Mouse (Mus musculus): ENCODE data around the gene Lig3.
"Not testable (repeated sequence)": the region's sequence is repeated elsewhere in the genome, so short reads cannot be mapped to it uniquely, and the experiment has no call there.

Lig3 gene

DNA sequence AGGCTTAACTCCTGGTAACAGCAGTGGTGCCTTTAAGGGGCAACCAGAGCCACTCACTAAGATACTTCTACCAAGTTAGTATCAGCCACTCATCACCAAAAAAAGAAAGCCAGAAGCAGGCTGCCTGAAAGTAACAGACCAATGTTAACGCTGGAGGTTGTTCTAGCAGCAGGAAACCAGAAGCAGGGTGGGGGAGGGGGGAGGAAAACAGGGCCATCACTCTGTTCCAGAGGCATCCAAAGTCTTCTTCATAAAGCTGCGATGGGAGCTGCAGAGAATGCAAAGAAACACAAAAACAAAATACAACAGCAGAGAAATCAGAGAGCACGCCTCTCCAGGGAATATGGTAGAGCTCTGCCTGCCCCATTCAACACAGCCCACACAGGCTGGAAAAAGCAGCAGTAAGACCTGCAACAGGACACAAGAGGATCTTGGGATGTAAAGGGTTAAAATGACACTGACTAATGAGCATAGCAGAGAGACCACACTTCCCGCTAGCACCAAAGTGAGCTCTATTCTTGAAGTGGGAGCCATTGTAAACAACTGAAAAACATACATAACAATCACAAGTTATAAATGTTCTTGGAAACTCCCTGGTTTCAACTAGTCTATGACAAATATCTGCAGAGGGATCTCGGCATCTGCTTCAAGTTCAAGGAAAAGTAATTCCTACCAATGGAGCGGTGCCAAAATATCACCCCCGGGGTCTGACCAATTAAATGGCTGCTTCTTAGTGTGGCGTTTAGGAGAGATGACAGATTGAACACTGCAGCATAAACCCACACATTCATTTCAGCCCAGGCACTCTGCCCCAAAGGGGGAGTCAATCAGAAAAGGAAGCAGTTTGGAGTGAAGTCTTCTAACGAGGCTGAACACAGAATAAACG is 50.3 kb downstream of the Lig3 start:
- DNase-seq (ENCODE audit: low spot score) = no peak

DNA sequence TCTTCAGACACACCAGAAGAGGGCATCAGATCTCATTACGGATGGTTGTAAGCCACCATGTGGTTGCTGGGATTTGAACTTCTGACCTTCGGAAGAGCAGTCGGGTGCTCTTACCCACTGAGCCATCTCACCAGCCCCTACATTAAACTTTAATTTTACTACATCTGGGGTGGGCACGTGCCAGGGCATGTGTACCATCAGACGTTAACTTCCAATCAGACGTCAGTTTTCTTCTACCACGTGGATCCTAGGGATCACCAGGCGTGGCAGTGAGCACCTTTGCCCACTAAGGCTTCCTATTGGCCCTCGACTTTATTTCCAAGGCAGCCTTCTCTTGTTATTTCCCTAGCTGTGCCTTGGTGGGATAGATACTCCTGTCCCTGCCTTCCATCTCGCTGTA is 51.5 kb downstream of the Lig3 start:
- DNase-seq (ENCODE audit: low spot score) = not testable (repeated sequence)

DNA sequence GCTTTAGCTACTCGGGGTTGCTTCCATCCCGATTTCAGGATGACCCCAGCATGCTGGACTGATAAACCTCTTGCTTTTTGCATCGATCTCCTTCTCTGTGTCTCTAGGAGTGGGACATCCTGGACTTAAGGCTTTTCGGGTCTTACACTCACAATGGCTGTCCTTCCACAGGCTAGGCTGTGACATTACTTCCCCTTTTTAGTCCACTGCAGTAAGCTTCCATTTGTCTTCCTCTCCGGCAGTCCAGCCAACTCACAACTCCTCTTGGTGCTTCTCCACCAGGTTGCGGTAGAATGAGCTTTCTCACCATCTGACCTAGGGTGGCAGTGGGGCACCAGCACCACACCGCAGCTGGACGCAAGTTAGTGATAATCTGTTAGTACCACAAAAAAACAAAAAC is 53.0 kb downstream of the Lig3 start:
- no peak for DNase-seq (ENCODE audit: low spot score)

DNA sequence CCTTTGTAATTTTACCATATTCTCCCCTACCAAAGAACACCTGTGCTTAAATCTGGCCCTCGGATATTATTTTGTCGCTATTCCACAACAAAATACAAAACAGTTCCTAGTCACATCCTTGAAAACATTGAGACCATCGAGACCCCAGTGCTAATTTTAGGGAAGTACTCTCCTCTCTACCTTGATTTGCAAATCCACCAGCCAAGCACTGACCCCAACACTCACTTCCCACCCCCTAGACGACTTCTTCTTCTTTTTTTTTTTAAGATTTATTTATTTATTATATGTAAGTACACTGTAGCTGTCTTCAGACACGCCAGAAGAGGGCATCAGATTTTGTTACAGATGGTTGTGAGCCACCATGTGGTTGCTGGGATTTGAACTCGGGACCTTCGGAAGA is 53.5 kb downstream of the Lig3 start:
- not testable (repeated sequence) for DNase-seq (ENCODE audit: low spot score)

DNA sequence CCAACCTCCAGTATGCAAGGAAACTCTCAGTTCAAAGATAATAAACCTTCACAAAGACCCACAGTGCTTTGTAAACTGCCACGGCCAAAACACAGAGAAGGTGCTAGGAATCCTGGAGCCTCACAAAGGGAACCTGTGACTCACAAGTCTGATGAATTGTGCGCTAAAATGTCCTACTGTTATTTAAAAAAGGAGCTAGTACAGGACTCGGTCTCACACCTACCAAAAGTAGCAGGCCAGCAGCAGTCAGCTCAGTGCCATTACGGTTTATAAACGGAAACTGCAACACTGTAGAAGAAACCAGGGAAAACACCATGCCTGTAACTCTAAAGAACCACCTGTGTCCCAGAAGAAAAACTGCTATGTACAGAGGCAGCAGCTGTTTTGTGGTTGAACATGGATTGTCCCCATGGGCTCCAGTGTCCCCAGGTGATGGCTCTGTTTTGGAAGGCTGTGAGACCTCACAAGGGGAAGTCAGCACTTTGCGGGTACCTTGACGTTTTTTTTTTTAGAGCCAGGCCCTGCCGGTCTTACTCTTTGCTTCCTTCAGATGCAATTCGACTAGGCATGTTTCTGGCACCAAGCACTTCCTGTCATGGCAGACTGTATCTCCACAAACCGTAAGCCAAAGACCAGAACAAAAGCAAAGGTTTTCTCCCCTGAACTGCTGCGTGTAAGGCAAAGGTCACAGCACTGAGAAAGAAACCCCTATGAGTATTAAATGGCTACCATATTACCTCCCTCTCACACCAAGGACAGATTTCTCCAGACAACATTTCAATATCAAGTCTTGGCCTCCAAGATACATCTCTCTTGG is 54.9 kb downstream of the Lig3 start:
- no peak for DNase-seq (ENCODE audit: low spot score)

DNA sequence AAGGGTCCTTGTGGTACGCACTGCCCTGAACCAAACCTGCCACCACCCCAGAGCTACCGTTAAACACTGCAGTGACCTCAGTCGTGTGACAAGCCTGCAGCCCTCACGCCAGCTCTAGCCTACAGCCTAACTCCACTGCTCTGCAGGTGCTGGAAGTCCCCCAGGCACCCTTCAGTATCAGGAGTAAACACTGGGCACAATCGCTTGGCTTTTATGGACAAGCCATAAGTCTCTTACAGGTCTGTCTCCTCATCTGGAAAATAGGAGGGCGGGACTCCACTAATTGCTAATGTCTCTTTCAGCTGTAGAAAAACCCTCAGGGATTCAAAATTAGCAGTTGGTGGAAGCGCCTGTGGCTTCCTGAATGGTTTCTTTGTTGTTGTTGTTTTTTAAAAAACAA is 56.3 kb downstream of the Lig3 start:
- no peak for DNase-seq (ENCODE audit: low spot score)

DNA sequence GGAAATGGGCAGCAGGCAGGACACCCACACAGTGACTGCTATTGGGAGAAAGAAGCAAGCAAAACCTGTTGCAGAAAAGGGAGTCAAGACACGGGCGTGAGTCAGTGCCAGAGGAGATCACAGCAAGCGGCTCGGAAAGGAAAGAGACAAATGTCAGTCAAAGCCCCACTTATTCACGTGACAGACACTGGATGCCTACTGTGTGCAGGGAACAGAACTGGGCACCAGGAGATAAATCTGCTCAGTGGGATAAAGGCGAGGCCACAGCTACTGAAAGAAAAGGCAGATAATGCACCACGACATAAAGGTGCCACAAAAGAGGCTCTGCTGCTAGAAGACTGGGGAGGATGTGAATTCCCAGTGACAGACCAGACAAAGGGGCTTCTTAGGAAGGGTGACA is 56.9 kb downstream of the Lig3 start:
- no peak for DNase-seq (ENCODE audit: low spot score)

DNA sequence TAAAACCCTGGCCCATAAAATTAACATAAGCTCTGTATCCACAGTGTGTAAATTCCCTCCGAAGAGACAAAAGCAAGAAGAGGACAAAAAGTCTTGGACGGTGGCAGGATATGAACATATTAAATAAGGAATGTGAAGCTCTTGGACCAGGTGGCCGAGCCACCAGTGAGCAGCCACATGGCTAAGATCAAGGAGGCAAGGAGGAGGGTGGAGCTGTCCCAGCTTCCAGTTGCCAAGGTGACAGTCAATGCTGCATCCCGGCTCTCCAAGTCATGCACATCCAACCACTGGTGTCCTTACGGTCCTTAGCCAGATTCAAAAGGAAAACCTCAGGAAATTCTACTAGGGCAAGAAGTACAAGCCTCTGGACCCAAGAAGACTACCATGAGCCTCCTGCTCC is 57.6 kb downstream of the Lig3 start:
- DNase-seq (ENCODE audit: low spot score) = no peak

DNA sequence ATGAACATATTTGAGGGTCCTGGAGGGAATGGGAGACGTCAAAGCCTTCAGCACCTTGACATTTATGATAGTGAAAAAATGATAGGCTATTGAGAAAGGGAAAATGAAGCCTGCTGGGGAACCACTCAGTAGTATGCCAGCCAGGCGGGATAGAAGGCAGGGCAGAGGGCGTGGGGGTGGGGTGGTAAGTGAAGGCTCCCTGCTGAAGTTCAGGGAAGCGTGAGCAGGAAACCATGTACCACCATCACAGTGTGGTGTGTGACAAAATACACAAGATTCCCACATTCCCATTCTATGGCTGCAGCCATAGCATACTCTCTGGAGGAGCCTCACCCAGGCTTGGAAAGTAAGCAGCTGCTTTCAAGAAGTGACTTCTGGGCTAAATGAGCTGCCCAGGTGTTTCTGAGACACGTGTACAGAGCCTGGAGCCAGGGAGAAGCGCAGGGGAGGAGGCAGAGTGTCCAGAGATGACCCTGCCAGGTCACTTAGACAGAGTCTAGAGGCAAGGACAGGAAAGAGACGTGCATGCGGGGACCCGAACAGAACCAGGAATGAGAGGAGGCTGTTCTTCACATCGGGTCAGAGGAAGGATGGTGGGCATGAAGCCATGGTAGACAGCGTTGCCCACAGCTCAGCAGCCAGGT is 64.0 kb downstream of the Lig3 start:
- no peak for DNase-seq (ENCODE audit: low spot score)

DNA sequence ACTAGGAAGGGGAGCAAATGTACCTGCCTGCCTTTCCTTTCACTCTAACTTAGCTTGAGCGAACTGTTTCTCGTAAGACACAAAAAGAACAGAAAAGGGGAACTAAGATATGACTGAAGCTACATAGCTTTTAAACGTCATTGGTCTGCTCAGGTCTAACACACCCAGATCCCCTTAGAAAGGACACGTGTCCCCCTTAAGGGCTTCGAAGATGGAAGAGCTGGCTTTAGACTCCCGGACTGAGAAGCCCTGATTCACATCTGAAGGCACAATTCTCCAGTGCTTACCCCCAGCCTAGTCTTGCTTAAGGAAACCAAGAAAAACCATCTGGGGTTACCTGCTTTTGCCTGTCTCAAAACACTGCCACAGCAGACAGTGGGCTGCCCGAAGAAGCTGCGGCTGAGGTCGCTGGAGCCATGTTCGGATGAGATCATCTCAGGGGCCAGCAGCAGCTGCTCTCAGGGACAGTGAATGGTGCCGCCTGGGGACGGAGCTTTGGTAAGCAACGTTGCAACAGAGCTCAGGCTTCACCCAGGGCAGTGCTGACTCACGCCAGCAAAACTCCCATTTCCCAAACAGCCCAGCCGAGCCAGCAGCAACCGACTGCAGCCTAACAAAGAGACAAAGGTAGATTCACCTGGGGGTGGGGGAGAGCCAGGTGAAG is 64.6 kb downstream of the Lig3 start:
- DNase-seq (ENCODE audit: low spot score) = peak; percentile 33

DNA sequence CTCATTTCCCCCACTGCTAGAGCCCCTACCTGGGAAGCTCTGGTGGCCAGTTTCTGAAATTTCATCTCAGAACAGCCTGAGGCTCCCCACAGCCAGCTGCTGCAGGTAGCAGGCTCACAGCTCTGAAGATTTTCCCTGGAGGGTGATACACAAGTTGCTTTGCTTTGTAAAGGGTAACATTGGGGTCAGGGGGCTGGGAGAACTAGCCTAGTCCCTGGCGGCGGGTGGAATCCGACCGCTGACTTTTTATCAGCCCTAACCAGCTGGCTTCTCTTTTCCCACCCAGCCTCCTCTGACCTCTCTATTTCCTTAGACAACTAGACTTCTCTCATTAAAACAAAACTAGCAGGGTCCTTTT is 65.2 kb downstream of the Lig3 start:
- DNase-seq (ENCODE audit: low spot score) = no peak

DNA sequence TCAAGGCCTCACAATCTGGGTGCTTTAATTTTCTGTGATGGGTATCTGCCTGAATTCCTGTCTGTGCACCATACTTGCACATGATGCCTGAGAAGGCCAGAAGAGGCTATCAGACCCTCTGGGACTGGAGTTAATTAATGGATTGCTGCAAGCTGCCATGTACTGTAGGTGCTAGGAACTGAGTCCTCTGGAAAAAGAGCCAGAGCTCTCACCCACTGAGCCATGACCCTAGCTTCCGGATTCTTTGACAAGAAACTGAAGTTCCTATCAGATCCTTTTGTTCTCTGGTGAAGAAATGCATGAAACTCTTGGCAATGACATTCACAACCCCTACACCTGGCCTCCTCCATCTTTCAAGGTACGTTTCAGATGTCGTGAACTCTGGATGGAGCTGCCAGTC is 66.0 kb downstream of the Lig3 start:
- no peak for DNase-seq (ENCODE audit: low spot score)

DNA sequence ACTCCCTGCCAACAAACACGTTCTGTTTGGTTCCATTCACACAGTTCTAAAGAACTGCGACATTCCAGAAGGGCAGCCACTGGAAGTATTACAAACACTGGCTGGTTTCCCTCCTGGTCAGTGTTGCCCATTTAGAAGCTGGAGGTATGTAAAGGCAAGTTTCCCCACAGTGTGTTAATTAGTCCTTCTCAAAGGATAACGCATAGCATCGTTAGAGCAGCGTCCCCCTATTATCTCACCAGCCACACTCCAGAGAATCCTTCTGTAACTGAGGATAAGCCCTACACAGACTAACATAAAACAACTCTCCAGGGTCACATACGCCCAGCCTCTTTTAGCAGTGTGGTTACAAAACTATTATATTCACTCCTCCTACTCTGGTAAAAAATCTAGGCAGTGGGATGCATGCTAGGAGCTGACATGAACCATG is 66.7 kb downstream of the Lig3 start:
- no peak for DNase-seq (ENCODE audit: low spot score)

DNA sequence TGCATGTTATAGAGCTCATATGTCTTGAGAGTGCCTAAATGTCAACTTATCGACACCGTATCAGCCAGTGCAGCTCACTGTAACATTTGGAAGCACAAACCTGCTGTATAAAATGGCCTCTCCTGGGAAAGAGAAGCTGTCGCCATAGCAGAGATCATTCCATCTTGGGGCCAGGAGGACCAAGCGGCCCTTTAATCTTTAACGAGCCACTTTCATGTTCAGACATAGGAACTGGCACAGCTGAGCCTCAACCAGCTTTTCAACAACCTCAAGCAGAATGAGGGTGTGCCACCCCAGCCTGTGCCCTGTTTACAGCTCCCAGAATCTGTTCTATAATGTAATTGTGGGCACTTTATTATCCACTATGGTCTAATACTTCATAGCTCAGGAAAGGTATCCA is 69.4 kb downstream of the Lig3 start:
- DNase-seq (ENCODE audit: low spot score) = no peak

DNA sequence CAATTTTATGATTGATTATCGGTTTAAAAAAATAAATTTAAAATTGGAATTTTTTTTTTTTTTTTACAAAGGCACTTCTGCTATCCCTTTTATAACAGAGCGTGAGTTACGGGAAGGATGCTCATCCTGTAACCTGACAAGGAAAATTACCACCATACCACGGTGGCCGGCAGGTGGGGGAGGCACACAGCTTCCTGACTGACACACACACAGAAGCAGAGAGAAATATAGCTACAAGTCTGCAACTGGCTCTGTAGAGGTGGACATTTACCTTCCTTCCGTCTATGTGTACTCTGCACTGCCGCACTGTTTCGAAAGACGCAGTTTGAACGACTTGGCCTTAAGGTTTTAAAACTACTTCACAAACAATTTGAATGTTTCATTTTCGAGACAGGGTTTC is 71.2 kb downstream of the Lig3 start:
- no peak for DNase-seq (ENCODE audit: low spot score)

DNA sequence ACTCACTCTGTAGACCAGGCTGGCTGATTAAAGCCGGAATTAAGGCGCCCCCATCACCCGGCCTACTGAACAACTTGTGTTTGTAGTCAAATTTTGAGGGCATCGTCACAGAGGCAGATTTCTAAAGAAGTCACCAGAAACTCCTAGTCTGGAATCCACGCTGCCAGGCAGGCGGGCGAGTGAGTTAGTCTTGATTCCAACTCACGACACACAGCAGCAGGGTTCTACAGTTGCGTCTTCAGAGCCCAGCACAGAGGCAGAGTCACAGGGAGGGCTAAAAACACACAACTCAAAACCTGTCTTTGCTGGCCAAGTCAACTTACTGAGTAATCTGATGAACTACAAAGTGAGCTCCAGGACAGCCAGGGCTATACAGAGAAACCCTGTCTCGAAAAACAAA is 71.6 kb downstream of the Lig3 start:
- DNase-seq (ENCODE audit: low spot score) = no peak

DNA sequence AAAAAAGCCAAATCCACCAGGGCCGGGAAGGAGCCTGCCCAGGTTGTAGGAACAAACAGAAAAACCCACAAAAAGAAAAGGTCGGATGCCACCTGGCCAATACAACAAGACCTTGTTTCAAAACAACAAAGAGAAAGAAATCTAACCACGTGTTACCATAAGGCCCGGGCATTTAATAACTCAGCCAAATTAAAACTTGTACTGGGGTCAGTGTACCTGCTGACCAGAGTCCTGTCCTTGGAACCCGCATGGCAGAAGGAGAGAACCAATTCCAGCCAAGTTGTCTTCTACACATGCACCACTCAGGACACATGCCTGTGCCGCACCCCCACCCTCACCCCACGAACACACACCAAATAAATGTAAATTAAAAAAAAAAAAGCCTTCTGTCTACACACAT is 72.0 kb downstream of the Lig3 start:
- no peak for DNase-seq (ENCODE audit: low spot score)
